ENCODE assay signal across 13 mouse cellular contexts in genomic region chr2:173027824-173028495, GRCm38 (mm10). TPM values are rescaled to one million over a fixed set of nuclear protein-coding genes. Genes with fewer than 3 reads are reported as not detected.
DNase-seq lines count a peak whose midpoint lies in the region; ATAC-seq and TF ChIP-seq lines count a peak whose summit lies in the region.
"Had no signal": no experiment of that assay in that cellular context is flagged by ENCODE, and none has a peak within 500 bp of the region (broad histone marks: within the 10 kb centered on the region; RNA-seq: fewer than 3 reads in every experiment).

No protein-coding gene starts in this region.

- H3K36me3 ChIP-seq in stomach, embryonic 15.5 days = peaks cover 14% of the 10 kb centered on the region; the same call in 1 of the 2 replicates
- H3K36me3 ChIP-seq in stomach, postnatal 0 days (ENCODE audit: control insufficient read depth, insufficient read depth, low read length) = no peaks in the 10 kb centered on the region; the same call in 1 of the 2 replicates
- H3K36me3 ChIP-seq in heart, embryonic 14.5 days (ENCODE audit: control insufficient read depth, insufficient read depth, low read length) = peaks cover 92% of the 10 kb centered on the region
- H3K36me3 ChIP-seq in splenic B cell, adult 2 months (ENCODE audit: control insufficient read depth, insufficient read depth, low read length, poor library complexity, severe bottlenecking) = peaks cover 11% of the 10 kb centered on the region
- H3K36me3 ChIP-seq in midbrain, embryonic 13.5 days = peaks cover 69% of the 10 kb centered on the region

- no peak overlapping the region for H3K4me2 ChIP-seq in stomach, embryonic 15.5 days
- no peak overlapping the region for H3K4me2 ChIP-seq in stomach, postnatal 0 days (replicated peaks; ENCODE audit: low read depth)
- H3K4me2 ChIP-seq in heart, embryonic 14.5 days (ENCODE audit: low read length) = peak overlapping the region; percentile 84; the same call in 1 of the 2 replicates
- no peak overlapping the region for H3K4me2 ChIP-seq in midbrain, embryonic 13.5 days (replicated peaks)
- H3K4me2 ChIP-seq: forebrain, embryonic 15.5 days had no signal

- H3K9ac ChIP-seq in stomach, embryonic 15.5 days = no peak overlapping the region
- no peak overlapping the region for H3K9ac ChIP-seq in stomach, postnatal 0 days (ENCODE audit: low read length)
- peak overlapping the region; percentile 32; the same call in 1 of the 2 replicates for H3K9ac ChIP-seq in heart, embryonic 14.5 days (ENCODE audit: low read length)
- H3K9ac ChIP-seq in midbrain, embryonic 13.5 days (replicated peaks) = no peak overlapping the region
- H3K9ac ChIP-seq: forebrain, embryonic 15.5 days had no signal

- no peak for ATAC-seq in stomach, embryonic 15.5 days (ENCODE audit: insufficient read depth, low FRiP score, low read depth)
- no peak for ATAC-seq in stomach, postnatal 0 days (ENCODE audit: low FRiP score, low TSS enrichment)
- no peak for ATAC-seq in heart, embryonic 14.5 days (ENCODE audit: insufficient number of reproducible peaks, insufficient read depth, low FRiP score, low read depth)
- no peak for ATAC-seq in midbrain, embryonic 13.5 days
- ATAC-seq: forebrain, embryonic 15.5 days had no signal

- no peak for TF ChIP-seq EP300 in stomach, postnatal 0 days (optimal IDR thresholded peaks at IDR 0.05)

- H3K9me3 ChIP-seq in stomach, embryonic 15.5 days = no peaks in the 10 kb centered on the region
- no peaks in the 10 kb centered on the region for H3K9me3 ChIP-seq in stomach, postnatal 0 days (ENCODE audit: control insufficient read depth, low read length)
- H3K9me3 ChIP-seq in heart, embryonic 14.5 days (ENCODE audit: control insufficient read depth, low read length) = no peaks in the 10 kb centered on the region
- no peaks in the 10 kb centered on the region for H3K9me3 ChIP-seq in midbrain, embryonic 13.5 days
- H3K9me3 ChIP-seq: forebrain, embryonic 15.5 days had no signal

- 65% methylated on average over 4 of the region's 4 CpGs for WGBS in stomach, embryonic 15.5 days
- 62% methylated on average over 4 of the region's 4 CpGs for WGBS in stomach, postnatal 0 days
- 42% methylated on average over 4 of the region's 4 CpGs for WGBS in heart, embryonic 14.5 days
- 77% methylated on average over 4 of the region's 4 CpGs for WGBS in midbrain, embryonic 13.5 days

- peak overlapping the region; percentile 77; the same call in 1 of the 2 replicates for H3K27ac ChIP-seq in stomach, embryonic 15.5 days
- H3K27ac ChIP-seq in stomach, postnatal 0 days (replicated peaks) = no peak overlapping the region
- peak overlapping the region; percentile 12 to 50; a peak in 2 of 4 replicates for H3K27ac ChIP-seq in heart, embryonic 14.5 days (replicated peaks in 1 of 2; ENCODE audit: control insufficient read depth in 1 of 2, insufficient read depth in 1 of 2, low read depth in 2 of 2, low read length in 2 of 2)
- no peak overlapping the region for H3K27ac ChIP-seq in midbrain, embryonic 13.5 days
- no peak overlapping the region for H3K27ac ChIP-seq in layer of hippocampus, adult 2 months
- H3K27ac ChIP-seq: forebrain, embryonic 15.5 days had no signal

- no peak overlapping the region for H3K4me3 ChIP-seq in stomach, embryonic 15.5 days (replicated peaks)
- H3K4me3 ChIP-seq in stomach, postnatal 0 days (ENCODE audit: low read depth, low read length) = no peak overlapping the region
- H3K4me3 ChIP-seq in heart, embryonic 14.5 days (ENCODE audit: control insufficient read depth in 1 of 2, insufficient read depth in 1 of 2, low read depth in 1 of 2, low read length in 2 of 2) = no peak overlapping the region
- H3K4me3 ChIP-seq in midbrain, embryonic 13.5 days (replicated peaks) = no peak overlapping the region
- H3K4me3 ChIP-seq in layer of hippocampus, adult 2 months = no peak overlapping the region
- H3K4me3 ChIP-seq: forebrain, embryonic 15.5 days had no signal

- TF ChIP-seq CTCF in stomach, postnatal 0 days (IDR thresholded peaks at IDR 0.05; ENCODE audit: low read depth) = no peak
- TF ChIP-seq CTCF in layer of hippocampus, adult 2 months (conservative IDR thresholded peaks at IDR 0.05) = no peak

- DNase-seq in gastrocnemius, adult 18-20 months (ENCODE audit: low spot score) = peak; percentile 60
- DNase-seq in gastrocnemius, postnatal 4 days (ENCODE audit: low spot score in 2 of 2) = no peak
- no peak for DNase-seq in stomach, postnatal 0 days (ENCODE audit: low spot score)
- peak; percentile 72 for DNase-seq in splenic B cell, adult 2 months (ENCODE audit: low read depth, low spot score)
- DNase-seq in layer of hippocampus, adult 2 months (ENCODE audit: low spot score in 2 of 2) = no peak
- DNase-seq: cerebellum, adult 11-12 months; kidney, adult 18-20 months had no signal

- H3K4me1 ChIP-seq in stomach, embryonic 15.5 days = peaks cover 57% of the 10 kb centered on the region
- H3K4me1 ChIP-seq in stomach, postnatal 0 days (replicated peaks; ENCODE audit: control insufficient read depth, insufficient read depth) = peaks cover 6% of the 10 kb centered on the region; the same call in 1 of the 2 replicates
- H3K4me1 ChIP-seq in heart, embryonic 14.5 days (ENCODE audit: control insufficient read depth in 2 of 2, insufficient read depth in 2 of 2, low read length in 2 of 2) = peaks cover 50 to 77% of the 10 kb centered on the region in 2 experiments
- H3K4me1 ChIP-seq in midbrain, embryonic 13.5 days (replicated peaks) = peaks cover 50% of the 10 kb centered on the region

- H3K27me3 ChIP-seq in stomach, embryonic 15.5 days (replicated peaks) = no peaks in the 10 kb centered on the region
- H3K27me3 ChIP-seq in stomach, postnatal 0 days (ENCODE audit: control insufficient read depth, insufficient read depth, low read length) = no peaks in the 10 kb centered on the region
- H3K27me3 ChIP-seq in heart, embryonic 14.5 days (ENCODE audit: control insufficient read depth, insufficient read depth, low read length) = no peaks in the 10 kb centered on the region
- no peaks in the 10 kb centered on the region for H3K27me3 ChIP-seq in splenic B cell, adult 2 months (ENCODE audit: control insufficient read depth, insufficient read depth, low read length, poor library complexity, severe bottlenecking)
- no peaks in the 10 kb centered on the region for H3K27me3 ChIP-seq in midbrain, embryonic 13.5 days
- H3K27me3 ChIP-seq: forebrain, embryonic 15.5 days had no signal

RNA-seq across cellular contexts. Expression of gene Rbm38, which starts 7.7 kb away (rescaled TPM):
- total RNA-seq in gastrocnemius, adult 18-20 months (2021) = 100 to 1,000 TPM; 225 to 230 TPM
- 100 to 1,000 TPM; 114 to 119 TPM for total RNA-seq in gastrocnemius, postnatal 4 days (2021)
- 43.6 and 56.6 TPM in 2 replicates for polyA plus RNA-seq in stomach, embryonic 15.5 days (2015; fragmentation: Nextera tagmentation; extraction: Ambion mirVana)
- polyA plus RNA-seq in stomach, postnatal 0 days (2015; fragmentation: Nextera tagmentation; extraction: Ambion mirVana) = 24.9 and 25.4 TPM in 2 replicates
- 126 and 129 TPM in 2 replicates for polyA plus RNA-seq in heart, embryonic 14.5 days (2014; fragmentation: Nextera tagmentation; extraction: Ambion mirVana)
- polyA plus RNA-seq in midbrain, embryonic 13.5 days (2015; fragmentation: Nextera tagmentation; extraction: Ambion mirVana) = 26.6 and 29.4 TPM in 2 replicates
- total RNA-seq in layer of hippocampus, adult 2 months (2021) = 1 to 10 TPM; 3.0 to 4.5 TPM

RNA-seq across cellular contexts. Expression of gene Rae1, which starts 28.0 kb away (rescaled TPM):
- total RNA-seq in gastrocnemius, adult 18-20 months (2021) = 10 to 100 TPM; 11.0 to 11.2 TPM
- total RNA-seq in gastrocnemius, postnatal 4 days (2021) = 10 to 100 TPM; 41.8 to 44.4 TPM
- 110 and 118 TPM in 2 replicates for polyA plus RNA-seq in stomach, embryonic 15.5 days (2015; fragmentation: Nextera tagmentation; extraction: Ambion mirVana)
- polyA plus RNA-seq in stomach, postnatal 0 days (2015; fragmentation: Nextera tagmentation; extraction: Ambion mirVana) = 66.8 and 68.7 TPM in 2 replicates
- polyA plus RNA-seq in heart, embryonic 14.5 days (2014; fragmentation: Nextera tagmentation; extraction: Ambion mirVana) = 99.7 and 101 TPM in 2 replicates
- polyA plus RNA-seq in midbrain, embryonic 13.5 days (2015; fragmentation: Nextera tagmentation; extraction: Ambion mirVana) = 121 TPM in 2 replicates
- 10 to 100 TPM; 76.7 to 90.6 TPM for total RNA-seq in layer of hippocampus, adult 2 months (2021)

RNA-seq across cellular contexts. Expression of gene Spo11, which starts 50.5 kb away (rescaled TPM):
- total RNA-seq in gastrocnemius, adult 18-20 months (2021) = not detected
- not detected for total RNA-seq in gastrocnemius, postnatal 4 days (2021)
- 0.06 and 0.31 TPM in 2 replicates for polyA plus RNA-seq in stomach, embryonic 15.5 days (2015; fragmentation: Nextera tagmentation; extraction: Ambion mirVana)
- 0.02 TPM in 2 replicates for polyA plus RNA-seq in stomach, postnatal 0 days (2015; fragmentation: Nextera tagmentation; extraction: Ambion mirVana)
- polyA plus RNA-seq in heart, embryonic 14.5 days (2014; fragmentation: Nextera tagmentation; extraction: Ambion mirVana) = 0.32 TPM in 1 of 2 replicates, not detected in the other
- 0.53 and 0.61 TPM in 2 replicates for polyA plus RNA-seq in midbrain, embryonic 13.5 days (2015; fragmentation: Nextera tagmentation; extraction: Ambion mirVana)
- total RNA-seq in layer of hippocampus, adult 2 months (2021) = under 1 TPM in 1 of 2 experiments, not detected in 1; 0.29 TPM
- total RNA-seq: MEL had no signal
- polyA plus RNA-seq: liver, adult 2 months had no signal

Comparison
In these comparisons a context has a peak if more than half of its experiments do, and no peak if none do; other contexts are left out.
1. DNase-seq: peak in gastrocnemius, adult 18-20 months (single experiment) and splenic B cell, adult 2 months (single experiment); none in gastrocnemius, postnatal 4 days (0 of 2), stomach, postnatal 0 days (single experiment) and layer of hippocampus, adult 2 months (0 of 2).
2. H3K27ac ChIP-seq: peak in stomach, embryonic 15.5 days (single experiment) and heart, embryonic 14.5 days (2 of 2); none in stomach, postnatal 0 days (single experiment), midbrain, embryonic 13.5 days (single experiment) and layer of hippocampus, adult 2 months (single experiment).